Mouse (Mus musculus): ENCODE results near the gene Dlg5.

Dlg5 gene

GRCm38 (mm10) chr14:24245177-24246081, at the start of gene Dlg5:
TSS of gene Dlg5 (minus strand) at chr14:24245920.
- 1% methylated on average over 93 of the region's 98 CpGs for WGBS

GRCm38 (mm10) chr14:24293631-24294030, 47.9 kb upstream of the Dlg5 start:
- WGBS = 93% methylated on average over 5 of the region's 5 CpGs

- WGBS = 51% methylated on average over 3 of the region's 3 CpGs
Measured at GRCm38 (mm10) chr14:24292914-24293313, 47.2 kb upstream of the Dlg5 start, which contains the start of gene E330034G19Rik. TSS of gene E330034G19Rik (plus strand) at chr14:24293214.

GRCm38 (mm10) chr14:24286136-24286535, 40.4 kb upstream of the Dlg5 start:
- 66% methylated on average over 4 of the region's 4 CpGs for WGBS

GRCm38 (mm10) chr14:24282276-24282675, 36.6 kb upstream of the Dlg5 start:
- 83% methylated on average over 3 of the region's 3 CpGs for WGBS

GRCm38 (mm10) chr14:24281278-24281677, 35.6 kb upstream of the Dlg5 start:
- 70% methylated on average over 4 of the region's 4 CpGs for WGBS

DNA sequence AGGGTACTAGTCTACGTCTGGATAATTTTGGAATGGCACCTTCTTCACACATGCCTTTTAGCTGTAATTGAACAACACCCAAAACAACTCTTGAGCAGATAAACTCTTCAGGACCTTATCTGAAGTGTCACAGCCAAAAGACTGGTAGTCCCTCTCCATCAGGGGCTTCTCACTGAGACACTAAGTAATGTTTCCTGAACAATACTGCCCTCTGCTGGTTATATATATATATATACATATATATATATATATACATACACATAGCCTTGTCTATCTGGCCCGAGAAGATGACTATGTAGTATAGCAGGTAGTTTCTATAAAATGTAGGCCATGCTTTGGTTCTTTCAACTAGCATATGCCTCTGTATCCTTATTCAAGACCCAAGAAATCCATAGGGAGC, 29.8 kb upstream of the Dlg5 start:
- 28% methylated on average over 2 of the region's 2 CpGs for WGBS

GRCm38 (mm10) chr14:24273575-24273974, 27.9 kb upstream of the Dlg5 start:
- WGBS = 43% methylated on average over 2 of the region's 2 CpGs

GRCm38 (mm10) chr14:24269571-24269970, 23.9 kb upstream of the Dlg5 start:
- 68% methylated on average over 1 of the region's 1 CpGs for WGBS

DNA sequence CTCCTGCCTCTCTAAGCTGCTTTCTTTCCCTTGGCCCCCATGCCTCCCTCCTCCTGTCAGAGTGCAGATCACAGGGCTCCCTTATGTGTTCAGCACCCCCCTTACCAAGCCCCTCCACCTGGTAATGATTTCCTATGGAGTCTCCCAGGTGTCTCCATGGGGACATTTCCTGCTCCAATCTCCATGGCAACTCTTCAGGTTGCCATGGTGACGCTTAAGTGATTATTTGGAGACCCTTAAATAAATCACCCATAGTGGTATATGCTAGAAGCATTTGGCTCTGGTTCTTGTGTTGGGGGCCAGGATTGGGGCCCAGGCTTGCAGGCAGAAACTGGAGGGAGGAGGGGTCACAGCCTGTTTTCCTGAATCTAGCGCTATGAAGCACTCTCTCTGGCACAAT, 17.2 kb upstream of the Dlg5 start:
- WGBS = 58% methylated on average over 2 of the region's 2 CpGs

DNA sequence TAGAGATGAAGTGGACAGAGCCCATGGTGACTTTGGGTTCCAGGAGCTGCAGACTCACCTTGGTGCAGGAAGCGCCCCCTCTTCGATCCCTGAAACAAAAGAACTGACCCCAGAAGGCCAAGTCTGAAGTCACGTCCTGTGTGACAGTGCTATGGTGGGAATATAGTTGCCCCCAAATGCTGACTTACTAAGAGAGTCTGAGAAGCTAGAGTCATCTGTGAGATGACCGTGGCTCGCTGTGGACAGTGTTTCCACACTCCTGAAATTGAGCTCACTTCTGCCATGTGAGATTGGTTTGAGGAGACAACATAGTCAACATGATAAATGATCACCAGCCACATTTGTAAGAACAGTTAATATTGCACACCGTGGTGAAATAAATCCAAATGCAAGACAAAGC, 16.7 kb upstream of the Dlg5 start:
- WGBS = 88% methylated on average over 6 of the region's 6 CpGs

- 88% methylated on average over 4 of the region's 4 CpGs for WGBS
Measured at GRCm38 (mm10) chr14:24260391-24260790, 14.7 kb upstream of the Dlg5 start.

GRCm38 (mm10) chr14:24255956-24256355, 10.2 kb upstream of the Dlg5 start:
- WGBS = 79% methylated on average over 2 of the region's 2 CpGs

GRCm38 (mm10) chr14:24253611-24254202, 8.0 kb upstream of the Dlg5 start:
- 36% methylated on average over 8 of the region's 8 CpGs for WGBS

GRCm38 (mm10) chr14:24251326-24251725, 5.6 kb upstream of the Dlg5 start:
- 81% methylated on average over 1 of the region's 1 CpGs for WGBS

- WGBS = 70% methylated on average over 2 of the region's 2 CpGs
Measured at GRCm38 (mm10) chr14:24249926-24250325, 4.2 kb upstream of the Dlg5 start.

- WGBS = under 1% methylated on average over 40 of the region's 40 CpGs
Measured at GRCm38 (mm10) chr14:24244330-24245176, 1.2 kb downstream of the Dlg5 start.

GRCm38 (mm10) chr14:24242016-24242415, 3.7 kb downstream of the Dlg5 start:
- 83% methylated on average over 2 of the region's 2 CpGs for WGBS

- WGBS = 88% methylated on average over 6 of the region's 6 CpGs
Measured at GRCm38 (mm10) chr14:24240831-24241230, 4.9 kb downstream of the Dlg5 start.

- WGBS = 85% methylated on average over 11 of the region's 11 CpGs
Measured at GRCm38 (mm10) chr14:24239651-24240050, 6.1 kb downstream of the Dlg5 start.

DNA sequence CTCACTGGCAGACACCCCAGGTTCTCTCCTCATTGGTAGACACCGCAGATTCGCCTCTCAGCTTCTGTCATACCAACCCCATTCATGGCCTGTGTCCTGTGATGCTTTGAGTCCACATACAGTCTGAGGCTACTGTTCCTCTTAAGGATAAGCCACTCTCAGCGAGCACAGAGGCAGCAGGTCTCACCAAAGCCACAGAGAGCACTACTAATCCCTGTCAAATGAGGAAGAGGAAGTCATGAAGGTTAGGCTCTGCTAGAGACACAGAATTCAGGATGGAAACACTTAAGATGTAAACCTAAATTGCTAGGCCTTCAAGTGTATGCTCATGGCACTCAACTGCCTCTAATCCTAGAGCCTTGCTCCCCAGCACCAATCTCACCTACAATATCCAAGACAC, 9.8 kb downstream of the Dlg5 start:
- WGBS = 88% methylated on average over 3 of the region's 3 CpGs

DNA sequence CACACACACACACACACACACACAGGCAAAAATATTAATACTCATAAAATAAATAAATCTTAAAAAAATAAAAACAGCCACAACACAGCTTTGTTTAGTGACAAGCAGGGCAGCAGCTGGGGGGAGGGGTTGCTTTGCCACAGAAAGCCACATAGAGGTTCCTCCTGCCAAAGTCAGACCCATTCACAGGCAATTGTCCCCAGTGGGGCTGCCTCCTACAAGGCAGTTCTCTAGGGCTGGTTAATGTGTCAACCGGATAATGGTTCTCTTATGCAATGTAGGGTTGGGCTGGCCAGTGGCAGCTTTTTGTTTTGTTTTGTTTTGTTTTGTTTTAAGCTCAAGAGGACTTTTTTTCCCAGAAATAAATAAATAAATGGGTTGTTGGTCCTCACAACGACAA, 11.3 kb downstream of the Dlg5 start:
- 47% methylated on average over 2 of the region's 2 CpGs for WGBS

All from cerebral cortex, adult 2 months (tissue).